Mouse (Mus musculus) midbrain, embryonic 15.5 days (tissue): ENCODE results near the gene Txndc16. TPM values are rescaled to one million over a fixed set of nuclear protein-coding genes. Genes with fewer than 3 reads are reported as not detected.

ENCODE experiments used
- ATAC-seq: fragments of 200-750 bp; cut with Nextera tagmentation; replicated peaks from 2 replicates; pipeline ENCODE4 v1.8.0; 2017; ENCODE audit warnings: moderate TSS enrichment
- H3K27ac ChIP-seq: fragments of 300-500 bp; sonication (generic); 2 replicates; pipeline ENCODE4 v1.5.1; 2015; ENCODE audit warnings: mild to moderate bottlenecking, inconsistent platforms
- H3K27me3 ChIP-seq: fragments of 300-500 bp; sonication (generic); replicated peaks from 2 replicates; pipeline ENCODE4 v1.6.1; 2015; ENCODE audit warnings: inconsistent platforms
- H3K36me3 ChIP-seq: fragments of 300-500 bp; sonication (generic); replicated peaks from 2 replicates; pipeline ENCODE4 v1.6.1; 2015; ENCODE audit warnings: inconsistent platforms
- H3K4me1 ChIP-seq: fragments of 300-500 bp; sonication (generic); 2 replicates; pipeline ENCODE4 v1.6.1; 2015; ENCODE audit warnings: inconsistent platforms
- H3K4me2 ChIP-seq: fragments of 300-500 bp; sonication (generic); 2 replicates; pipeline ENCODE4 v1.6.1; 2015; ENCODE audit warnings: inconsistent platforms, mild to moderate bottlenecking, moderate library complexity
- H3K4me3 ChIP-seq: fragments of 300-500 bp; sonication (generic); 2 replicates; pipeline ENCODE4 v1.5.1; 2015; ENCODE audit warnings: mild to moderate bottlenecking, inconsistent platforms
- H3K9ac ChIP-seq: fragments of 300-500 bp; sonication (generic); 2 replicates; pipeline ENCODE4 v1.6.1; 2015; ENCODE audit warnings: mild to moderate bottlenecking, inconsistent platforms
- H3K9me3 ChIP-seq: fragments of 300-500 bp; sonication (generic); 2 replicates; pipeline ENCODE4 v1.6.1; 2016; ENCODE audit warnings: inconsistent platforms
- WGBS: fragments of 180-500 bp; shearing (Covaris S2); methylation state at CpG from one replicate; pipeline ENCODE4 v1.1.7; 2015; ENCODE audit warnings: mixed read lengths; 5-methylcytosine and 5-hydroxymethylcytosine counted together
- polyA plus RNA-seq: library from polyadenylated mRNA; unstranded; fragments of >200 nt; fragmentation: Nextera tagmentation; extraction: Ambion mirVana; gene quantifications from 2 replicates; pipeline ENCODE4 v1.2.1, GENCODE M21; 2015

Gene Txndc16
- 32.4 and 34.0 TPM in 2 replicates for polyA plus RNA-seq

DNA sequence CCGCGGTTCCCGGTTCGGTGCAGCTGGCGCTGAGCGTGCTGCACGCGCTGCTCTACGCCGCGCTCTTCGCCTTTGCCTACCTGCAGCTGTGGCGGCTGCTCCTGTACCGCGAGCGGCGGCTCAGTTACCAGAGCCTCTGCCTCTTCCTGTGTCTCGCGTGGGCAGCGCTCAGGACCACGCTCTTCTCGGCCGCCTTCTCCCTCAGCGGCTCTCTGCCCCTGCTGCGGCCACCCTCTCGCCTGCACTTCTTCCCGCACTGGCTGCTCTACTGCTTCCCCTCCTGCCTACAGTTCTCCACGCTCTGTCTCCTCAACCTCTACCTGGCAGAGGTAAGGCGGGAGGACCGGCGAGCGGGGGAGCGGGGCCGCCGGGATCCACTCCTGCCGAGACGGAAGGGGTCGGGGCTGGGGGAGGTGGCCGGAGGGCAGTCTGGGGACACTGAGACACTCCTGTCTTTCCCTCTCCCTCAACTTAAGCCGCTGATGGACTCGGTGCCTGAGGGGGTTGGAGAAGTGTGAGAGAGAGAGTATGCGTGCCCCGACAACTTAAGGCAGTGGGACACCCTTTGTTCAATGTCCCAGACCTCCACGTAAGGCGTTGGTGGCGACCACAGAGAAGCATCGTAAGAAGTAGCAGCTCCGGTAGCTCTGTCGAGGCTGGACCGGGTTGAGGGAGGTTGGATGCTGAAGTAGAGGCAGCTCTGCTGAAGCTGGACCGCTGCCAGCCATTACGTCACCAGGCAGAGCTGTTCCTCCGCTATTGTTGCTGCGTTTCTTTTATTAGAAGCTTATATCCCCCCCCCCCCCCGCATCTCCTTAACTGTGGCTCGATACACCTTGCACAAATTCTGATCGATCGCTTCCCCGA, at the start of gene Txndc16:
Gene Txndc16, minus strand, starts transcription at position 239 of the 867 bp plus-strand sequence.
- H3K4me3 ChIP-seq, result peak within 1 kb of the TSS; percentile 92
- no peaks in the 10 kb centered on the region for H3K36me3 ChIP-seq
- peak within 1 kb of the TSS; percentile 95 for H3K27ac ChIP-seq
- WGBS, result under 1% methylated on average over 59 of the region's 59 CpGs
- peak within 1 kb of the TSS; percentile 65 for H3K4me2 ChIP-seq
- H3K27me3 ChIP-seq, result no peaks in the 10 kb centered on the region
- H3K9ac ChIP-seq, result peak within 1 kb of the TSS; percentile 97
- peaks cover 24% of the 10 kb centered on the region for H3K4me1 ChIP-seq
- peak; percentile 63 for ATAC-seq
- H3K9me3 ChIP-seq, result no peaks in the 10 kb centered on the region

DNA sequence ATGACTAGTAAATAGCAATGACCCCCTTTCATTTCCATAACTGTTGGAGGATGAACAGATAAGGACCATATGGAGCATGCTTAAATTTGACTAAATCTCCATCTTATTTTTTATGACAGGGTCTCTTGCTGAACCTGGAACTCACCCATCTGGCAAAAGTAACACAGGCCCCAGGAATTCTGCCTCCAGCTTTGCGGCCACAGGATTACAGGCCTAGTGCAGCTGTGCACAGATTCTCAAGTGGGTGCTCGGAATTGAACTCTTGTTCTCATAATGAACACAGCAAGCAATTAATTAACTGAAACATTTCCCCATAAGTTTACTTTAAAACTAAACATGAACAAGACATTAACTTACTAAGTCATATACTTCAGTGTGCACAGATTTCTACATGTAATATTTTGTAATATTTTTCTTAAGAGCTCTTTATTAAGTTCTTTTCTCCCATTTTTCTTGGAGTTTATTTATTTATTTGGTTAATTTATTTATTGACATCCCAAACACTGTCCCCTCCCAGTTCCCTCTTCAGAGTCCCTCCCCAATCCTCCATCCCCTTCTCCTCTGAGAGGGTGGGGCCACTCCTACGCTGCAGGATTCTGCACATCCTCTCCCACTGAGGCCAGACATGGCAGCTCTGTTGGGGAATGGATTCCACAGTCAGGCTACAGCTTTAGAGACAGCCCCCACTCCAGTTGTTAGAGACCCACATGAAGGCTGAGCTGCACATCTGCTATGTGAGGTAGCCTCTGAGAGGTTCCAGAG, 43.9 kb upstream of the Txndc16 start:
- WGBS, result 87% methylated on average over 3 of the region's 3 CpGs
- Histone ChIP-seq H3K27me3 (no peaks in the 10 kb centered on the region), H3K4me2 (no peak overlapping the region), H3K4me1 (no peaks in the 10 kb centered on the region), H3K36me3 (peaks cover 10% of the 10 kb centered on the region), H3K4me3 (no peak overlapping the region), H3K9ac (no peak overlapping the region), H3K9me3 (peaks cover 4% of the 10 kb centered on the region; the same call in 1 of the 2 replicates), H3K27ac (no peak overlapping the region)
- ATAC-seq, result no peak

DNA sequence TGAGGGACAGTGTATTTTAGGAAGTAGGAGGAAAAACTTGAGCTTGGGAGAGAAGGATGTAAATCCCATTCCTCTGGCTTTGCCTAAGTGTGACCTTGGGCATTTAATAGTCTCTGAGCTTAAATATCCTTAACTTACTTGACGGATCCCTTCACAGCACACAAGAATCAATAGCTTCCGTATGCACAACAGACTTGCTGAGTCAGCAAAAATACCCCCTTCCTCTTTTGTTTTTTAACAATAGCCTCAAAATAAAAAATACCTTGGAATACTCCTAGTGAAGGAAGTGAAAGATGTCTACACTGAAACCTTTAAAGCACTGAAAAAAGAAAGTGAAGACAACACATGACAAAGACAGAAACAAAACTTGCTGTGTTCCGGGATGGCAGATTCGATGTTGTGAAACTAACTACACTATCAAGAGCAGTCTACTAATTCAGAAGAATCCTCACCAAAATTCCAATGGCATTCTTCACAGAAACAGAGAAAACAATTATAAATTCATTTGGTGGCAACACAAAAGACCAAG, 31.5 kb upstream of the Txndc16 start:
- Histone ChIP-seq H3K36me3 (no peaks in the 10 kb centered on the region; the same call in 1 of the 2 replicates), H3K4me2 (no peak overlapping the region), H3K4me1 (no peaks in the 10 kb centered on the region), H3K4me3 (no peak overlapping the region), H3K27ac (no peak overlapping the region), H3K9me3 (no peaks in the 10 kb centered on the region), H3K27me3 (no peaks in the 10 kb centered on the region), H3K9ac (no peak overlapping the region)
- 89% methylated on average over 4 of the region's 4 CpGs for WGBS
- ATAC-seq, result no peak

DNA sequence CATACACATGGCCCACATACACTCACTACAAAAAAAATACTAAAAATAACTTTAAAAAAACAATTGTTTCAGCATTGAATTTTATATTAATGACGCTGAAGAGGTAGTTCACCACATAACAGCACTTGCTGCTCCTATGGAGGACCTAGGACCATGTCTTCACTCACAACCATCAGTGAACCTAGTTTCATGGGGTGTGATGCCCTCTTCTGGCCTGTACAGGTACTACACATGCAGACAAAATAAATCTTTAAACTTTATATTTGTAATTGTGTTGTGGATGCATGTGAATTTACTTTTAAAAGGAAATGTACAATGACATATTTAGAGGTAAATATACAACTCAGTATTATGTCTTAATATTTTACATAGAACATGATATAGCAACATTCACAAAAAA, 21.5 kb upstream of the Txndc16 start:
- H3K9ac ChIP-seq, result no peak overlapping the region
- WGBS, result 66% methylated on average over 1 of the region's 1 CpGs
- H3K4me1 ChIP-seq, result no peaks in the 10 kb centered on the region
- H3K36me3 ChIP-seq, result no peaks in the 10 kb centered on the region
- no peak overlapping the region for H3K27ac ChIP-seq
- no peak for ATAC-seq
- no peak overlapping the region for H3K4me3 ChIP-seq
- H3K4me2 ChIP-seq, result no peak overlapping the region
- H3K27me3 ChIP-seq, result no peaks in the 10 kb centered on the region
- H3K9me3 ChIP-seq, result no peaks in the 10 kb centered on the region

DNA sequence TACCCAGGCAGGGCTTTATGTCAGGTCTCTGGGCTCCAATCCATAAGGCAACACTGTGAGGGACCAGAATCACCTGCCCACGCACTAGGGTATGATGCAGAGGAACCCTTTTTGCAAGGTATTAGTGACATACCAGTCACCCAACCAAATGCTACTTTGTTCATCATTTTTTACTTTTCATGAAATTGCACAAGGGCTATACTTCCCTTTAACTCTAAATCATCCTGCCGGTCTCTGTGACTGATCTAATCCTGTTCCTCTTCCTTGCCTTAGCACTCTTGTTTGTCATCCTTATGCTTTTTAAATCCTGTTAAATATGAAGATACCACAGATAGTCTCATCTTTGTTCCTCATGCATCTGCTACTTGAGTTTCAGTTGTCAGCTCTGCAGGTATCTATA, 18.9 kb upstream of the Txndc16 start:
- WGBS, result 92% methylated on average over 2 of the region's 2 CpGs
- Histone ChIP-seq H3K4me3 (no peak overlapping the region), H3K27me3 (no peaks in the 10 kb centered on the region), H3K9me3 (no peaks in the 10 kb centered on the region), H3K4me1 (no peaks in the 10 kb centered on the region), H3K9ac (no peak overlapping the region), H3K36me3 (no peaks in the 10 kb centered on the region), H3K27ac (no peak overlapping the region), H3K4me2 (no peak overlapping the region)
- ATAC-seq, result no peak

DNA sequence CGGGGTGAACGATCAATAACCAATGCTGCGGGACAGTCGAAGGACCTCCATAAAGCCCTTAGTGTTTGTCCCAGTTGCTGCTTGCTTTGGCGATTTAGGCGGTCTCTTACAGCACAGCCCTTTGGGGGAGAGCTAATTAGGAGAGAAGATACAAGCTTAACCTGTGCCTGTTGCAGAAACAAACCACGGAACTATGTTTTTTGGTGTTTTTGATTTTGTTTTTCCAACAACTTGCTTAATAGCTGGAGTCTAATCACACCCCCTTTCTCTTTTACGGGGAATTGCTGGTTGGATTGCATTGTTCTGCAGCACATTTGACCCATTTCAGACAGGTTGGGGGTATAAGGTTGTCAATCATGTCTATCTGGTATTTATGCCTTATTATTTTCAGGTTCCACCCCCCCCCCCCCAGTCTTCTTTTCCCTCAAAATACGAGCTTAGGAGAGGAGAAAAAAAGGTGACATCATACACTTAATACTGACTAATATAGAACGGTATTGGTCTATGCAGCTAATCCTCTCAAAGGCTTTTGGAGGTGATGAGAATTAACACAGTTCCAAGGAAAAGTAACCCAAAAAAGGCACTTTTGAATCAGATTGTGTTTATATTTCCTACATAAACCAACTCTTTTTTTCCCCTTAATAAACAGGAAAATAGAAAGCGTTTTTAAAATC, 966 bp upstream of the Txndc16 start:
- Histone ChIP-seq H3K27me3 (no peaks in the 10 kb centered on the region), H3K4me1 (peaks cover 24% of the 10 kb centered on the region), H3K9ac (peak overlapping the region; percentile 97), H3K4me2 (peak overlapping the region; percentile 54), H3K36me3 (no peaks in the 10 kb centered on the region), H3K27ac (peak overlapping the region; percentile 95), H3K4me3 (peak overlapping the region; percentile 92), H3K9me3 (no peaks in the 10 kb centered on the region)
- no peak for ATAC-seq
- WGBS, result 7% methylated on average over 11 of the region's 11 CpGs

DNA sequence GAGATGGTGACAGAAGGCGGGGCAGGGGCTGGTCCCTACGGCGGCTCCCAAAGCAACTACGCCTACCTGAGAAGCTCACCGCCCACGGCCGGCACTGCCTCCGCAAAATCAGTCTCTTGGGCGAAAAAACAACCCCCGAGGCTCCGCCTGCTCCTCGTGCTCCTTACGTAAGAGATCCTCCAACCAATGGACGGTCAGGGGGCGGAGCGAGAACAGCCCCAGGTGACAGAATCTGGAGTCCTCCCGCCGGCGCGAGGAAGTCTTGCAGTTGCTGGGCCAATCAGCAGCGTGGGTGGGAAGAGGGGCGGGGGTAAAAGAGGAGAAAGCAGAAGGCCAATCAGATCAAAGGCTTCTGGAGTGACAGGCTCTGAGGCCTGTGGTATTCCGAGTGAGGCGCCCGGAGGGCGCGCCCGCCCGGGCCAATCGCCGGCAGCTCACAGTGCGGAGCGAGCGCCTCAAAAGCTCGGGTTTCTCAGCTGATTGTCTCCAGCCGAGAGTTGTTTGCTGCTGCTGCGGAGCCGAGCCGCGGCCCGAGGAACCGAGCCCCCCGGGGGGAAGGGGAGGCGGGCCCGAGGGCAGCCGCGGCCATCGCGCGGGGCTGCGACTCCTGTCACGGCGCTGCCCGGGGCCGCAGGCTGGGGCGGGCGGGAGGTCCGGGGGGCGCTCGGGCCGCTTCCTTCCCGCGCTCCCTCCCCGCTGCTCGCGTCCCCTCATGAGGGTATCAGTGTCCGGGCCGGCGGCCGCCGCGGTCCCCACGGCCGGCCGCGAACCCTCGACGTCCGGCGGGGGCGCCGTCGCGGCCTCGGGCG, 643 bp downstream of the Txndc16 start, which contains the start of gene Gpr137c:
Gene Gpr137c, plus strand, starts transcription at position 437 of the 809 bp plus-strand sequence.
- Histone ChIP-seq H3K4me1 (peaks cover 24% of the 10 kb centered on the region), H3K36me3 (no peaks in the 10 kb centered on the region), H3K9me3 (no peaks in the 10 kb centered on the region), H3K27me3 (no peaks in the 10 kb centered on the region), H3K9ac (peak within 1 kb of the TSS; percentile 97), H3K4me3 (peak within 1 kb of the TSS; percentile 92), H3K4me2 (peak within 1 kb of the TSS; percentile 65), H3K27ac (peak within 1 kb of the TSS; percentile 95)
- ATAC-seq, result peak; percentile 99
- under 1% methylated on average over 73 of the region's 86 CpGs for WGBS

DNA sequence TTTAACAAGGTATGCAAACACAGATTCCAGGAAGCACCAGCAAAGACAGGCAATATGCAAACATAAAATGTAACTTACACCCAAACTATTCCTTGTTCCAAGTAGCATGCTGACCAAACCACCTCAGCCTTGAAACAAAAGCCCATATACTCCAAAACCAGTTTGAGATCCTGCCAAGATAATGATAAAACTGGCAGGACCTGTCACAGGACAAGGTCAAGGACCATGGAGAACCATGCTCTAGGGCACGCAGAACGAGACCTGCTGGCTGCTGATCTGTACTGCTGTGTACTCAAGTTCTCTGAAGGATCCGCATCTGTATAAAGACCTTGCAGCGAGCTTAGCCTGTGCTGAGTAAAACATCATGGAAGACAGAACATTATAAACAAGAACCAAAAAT, 2.4 kb downstream of the Txndc16 start:
- no peak for ATAC-seq
- Histone ChIP-seq H3K36me3 (no peaks in the 10 kb centered on the region), H3K4me1 (peaks cover 19% of the 10 kb centered on the region), H3K9me3 (no peaks in the 10 kb centered on the region), H3K27me3 (no peaks in the 10 kb centered on the region), H3K4me3 (no peak overlapping the region; the same call in 1 of the 2 replicates), H3K27ac (no peak overlapping the region), H3K4me2 (peak overlapping the region; percentile 65), H3K9ac (no peak overlapping the region)
- 91% methylated on average over 4 of the region's 4 CpGs for WGBS

DNA sequence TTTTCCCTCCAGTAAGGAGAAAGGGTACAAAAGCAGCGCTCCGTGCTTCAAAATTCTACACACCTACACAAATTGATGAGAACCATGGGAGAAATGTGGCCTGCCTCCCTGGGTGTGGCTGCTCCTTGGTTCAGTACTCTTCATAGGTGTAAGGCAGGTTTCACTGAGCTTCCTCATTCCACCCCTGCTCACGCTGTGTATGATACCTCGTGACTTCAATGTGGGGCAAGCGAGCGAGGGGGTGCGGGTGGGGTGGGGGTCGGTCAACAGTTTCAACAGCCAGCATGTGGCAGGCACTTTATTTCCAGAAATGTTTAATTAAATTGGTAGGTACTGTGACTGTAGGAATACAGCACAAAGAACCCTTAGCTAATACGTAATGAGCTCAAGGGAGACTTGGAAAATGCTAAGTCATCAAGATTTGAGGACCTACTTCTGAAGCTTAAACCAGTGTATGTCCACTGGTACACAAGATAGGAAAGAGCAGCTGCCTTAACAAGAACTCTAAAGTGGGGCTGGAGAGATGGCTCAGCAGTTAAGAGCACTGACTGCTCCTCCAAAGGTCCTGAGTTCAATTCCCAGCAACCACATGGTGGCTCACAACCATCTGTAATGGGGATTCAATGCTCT, 3.3 kb downstream of the Txndc16 start:
- no peaks in the 10 kb centered on the region for H3K9me3 ChIP-seq
- WGBS, result 95% methylated on average over 9 of the region's 9 CpGs
- H3K36me3 ChIP-seq, result no peaks in the 10 kb centered on the region
- no peak for ATAC-seq
- H3K4me3 ChIP-seq, result no peak overlapping the region
- H3K4me1 ChIP-seq, result peaks cover 15% of the 10 kb centered on the region
- H3K27ac ChIP-seq, result no peak overlapping the region
- H3K27me3 ChIP-seq, result no peaks in the 10 kb centered on the region
- H3K9ac ChIP-seq, result no peak overlapping the region
- no peak overlapping the region for H3K4me2 ChIP-seq

DNA sequence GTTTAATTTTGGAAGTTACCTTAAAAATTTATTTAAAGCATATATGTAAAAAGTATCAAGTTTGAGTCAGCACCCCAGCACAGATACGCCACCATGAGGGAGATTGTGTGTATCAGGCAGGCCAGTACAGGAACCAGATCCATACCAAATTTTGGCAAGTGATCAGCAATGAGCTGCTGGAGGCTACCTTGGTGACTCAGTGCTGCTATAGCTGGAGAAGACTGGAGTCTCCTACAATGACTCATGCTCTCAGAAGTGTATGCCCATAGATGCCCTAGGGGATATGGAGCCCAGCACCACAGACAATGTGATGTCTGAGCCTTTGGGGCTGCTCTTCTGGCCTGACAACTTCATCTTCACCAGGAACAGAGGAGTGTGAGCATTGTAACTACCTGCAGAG, 8.7 kb downstream of the Txndc16 start:
- Histone ChIP-seq H3K4me1 (no peaks in the 10 kb centered on the region), H3K4me3 (no peak overlapping the region), H3K27ac (no peak overlapping the region), H3K27me3 (no peaks in the 10 kb centered on the region), H3K4me2 (no peak overlapping the region), H3K9ac (no peak overlapping the region), H3K36me3 (peaks cover 4% of the 10 kb centered on the region; the same call in 1 of the 2 replicates), H3K9me3 (no peaks in the 10 kb centered on the region)
- ATAC-seq, result no peak; the same call in 1 of the 2 replicates
- 93% methylated on average over 1 of the region's 1 CpGs for WGBS

DNA sequence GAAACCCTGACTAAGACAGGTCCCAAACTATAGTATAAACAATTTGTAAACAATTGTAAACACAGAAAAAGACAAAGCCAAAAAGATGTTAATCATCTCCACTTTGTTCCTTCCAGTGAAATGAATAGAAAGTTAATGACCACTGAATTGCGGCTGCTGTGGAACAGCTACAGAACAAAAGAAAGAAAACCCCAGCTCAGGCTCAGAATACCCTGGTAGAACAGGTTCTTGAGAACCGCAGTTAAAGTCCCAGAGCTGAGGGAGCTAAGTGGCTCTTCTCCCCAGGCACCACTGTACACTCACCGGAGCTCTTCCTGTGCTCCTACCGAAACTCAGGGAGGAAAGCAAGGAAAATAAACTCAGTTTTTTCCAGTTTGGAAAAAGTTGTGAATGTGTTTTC, 9.4 kb downstream of the Txndc16 start:
- no peak for ATAC-seq
- no peaks in the 10 kb centered on the region for H3K9me3 ChIP-seq
- 74% methylated on average over 4 of the region's 4 CpGs for WGBS
- no peaks in the 10 kb centered on the region for H3K27me3 ChIP-seq
- no peak overlapping the region for H3K4me3 ChIP-seq
- no peaks in the 10 kb centered on the region for H3K4me1 ChIP-seq
- no peak overlapping the region for H3K9ac ChIP-seq
- H3K27ac ChIP-seq, result no peak overlapping the region
- H3K36me3 ChIP-seq, result peaks cover 4% of the 10 kb centered on the region; the same call in 1 of the 2 replicates
- H3K4me2 ChIP-seq, result no peak overlapping the region
